Mouse (Mus musculus) liver, embryonic 14.5 days (tissue): ENCODE results near the gene Rims4.

Experiments
- CTCF ChIP-seq: IDR thresholded peaks from 2 replicates; pipeline ENCODE4 v1.5.1; 2016; ENCODE audit warnings: antibody characterized with exemption, low read depth, control low read depth
- EP300 ChIP-seq: IDR thresholded peaks from 2 replicates; pipeline ENCODE4 v1.6.1; 2016; ENCODE audit warnings: antibody characterized with exemption, low read depth

- TF ChIP-seq CTCF (no peak), EP300 (no peak)
These were observed 3.1 kb downstream of the Rims4 start for GRCm38 (mm10) chr2:163915294-163915791.
